Mouse (Mus musculus) midbrain, embryonic 14.5 days (tissue): ENCODE data around the gene Srl. TPM values are rescaled to one million over a fixed set of nuclear protein-coding genes. Genes with fewer than 3 reads are reported as not detected.

Experiments
- ATAC-seq: fragments of 200-750 bp; cut with Nextera tagmentation; 2 replicates; pipeline ENCODE4 v1.8.0; 2017; ENCODE audit warnings: moderate number of reproducible peaks, moderate library complexity; ENCODE audit not compliant: low FRiP score, low TSS enrichment
- DNase-seq: peaks from one replicate; pipeline ENCODE4 v3.0.0-alpha.2; 2015
- H3K27ac ChIP-seq: fragments of 300-500 bp; sonication (generic); replicated peaks from 2 replicates; pipeline ENCODE4 v1.5.1; 2014; ENCODE audit warnings: mild to moderate bottlenecking, low read depth, low read length, moderate library complexity
- H3K27me3 ChIP-seq: fragments of 300-500 bp; sonication (generic); 2 replicates; pipeline ENCODE4 v1.6.1; 2014; ENCODE audit warnings: low read length, control low read depth, mixed read lengths; ENCODE audit not compliant: control insufficient read depth, insufficient read depth
- H3K36me3 ChIP-seq: fragments of 300-500 bp; sonication (generic); 2 replicates; pipeline ENCODE4 v1.6.1; 2014; ENCODE audit warnings: low read length, control low read depth; ENCODE audit not compliant: control insufficient read depth, insufficient read depth
- H3K4me1 ChIP-seq: fragments of 300-500 bp; sonication (generic); 2 replicates; pipeline ENCODE4 v1.6.1; 2014; ENCODE audit warnings: mild to moderate bottlenecking, antibody characterized with exemption, low read length, control low read depth; ENCODE audit not compliant: control insufficient read depth, insufficient read depth
- H3K4me2 ChIP-seq: fragments of 300-500 bp; sonication (generic); 2 replicates; pipeline ENCODE4 v1.6.1; 2014; ENCODE audit warnings: mild to moderate bottlenecking, low read length, moderate library complexity
- H3K4me3 ChIP-seq: fragments of 300-500 bp; sonication (generic); replicated peaks from 2 replicates; pipeline ENCODE4 v1.5.1; 2014; ENCODE audit warnings: low read depth, low read length
- H3K9ac ChIP-seq: fragments of 300-500 bp; sonication (generic); replicated peaks from 2 replicates; pipeline ENCODE4 v1.6.1; 2014; ENCODE audit warnings: mild to moderate bottlenecking, low read length, moderate library complexity
- H3K9me3 ChIP-seq: fragments of 300-500 bp; sonication (generic); 2 replicates; pipeline ENCODE4 v1.6.1; 2016; ENCODE audit warnings: low read length, control low read depth, mixed read lengths; ENCODE audit not compliant: control insufficient read depth
- WGBS: fragments of 180-500 bp; shearing (Covaris S2); extraction: QIAGEN DNeasy Blood & Tissue Kit; methylation state at CpG from one replicate; pipeline ENCODE4 v1.1.7; 2014; 5-methylcytosine and 5-hydroxymethylcytosine counted together
- polyA plus RNA-seq: library from polyadenylated mRNA; unstranded; fragments of >200 nt; fragmentation: Nextera tagmentation; extraction: Ambion mirVana; gene quantifications from 2 replicates; pipeline ENCODE4 v1.2.1, GENCODE M21; 2014

The Srl gene
- polyA plus RNA-seq, 1 experiment from 2014 or later = 25.7 TPM

GRCm38 (mm10) chr16:4435371-4435770 lies 106.2 kb downstream of the Srl start:
- Histone ChIP-seq H3K36me3 (no peaks in the 10 kb centered on the region), H3K27ac (no peak overlapping the region), H3K9ac (no peak overlapping the region), H3K4me1 (no peaks in the 10 kb centered on the region), H3K4me2 (no peak overlapping the region), H3K4me3 (no peak overlapping the region), H3K27me3 (no peaks in the 10 kb centered on the region), H3K9me3 (no peaks in the 10 kb centered on the region)
- ATAC-seq (no peak), DNase-seq (no peak)
- WGBS = 91% methylated on average over 2 of the region's 2 CpGs

- DNase-seq (no peak), ATAC-seq (no peak)
- no peaks in the 10 kb centered on the region for H3K27me3 ChIP-seq
- H3K36me3 ChIP-seq = no peaks in the 10 kb centered on the region
- 83% methylated on average over 4 of the region's 4 CpGs for WGBS
- H3K9ac ChIP-seq = no peak overlapping the region
- H3K27ac ChIP-seq = no peak overlapping the region
- no peaks in the 10 kb centered on the region for H3K9me3 ChIP-seq
- H3K4me2 ChIP-seq = no peak overlapping the region
- H3K4me3 ChIP-seq = no peak overlapping the region
- no peaks in the 10 kb centered on the region for H3K4me1 ChIP-seq
Observed at GRCm38 (mm10) chr16:4431841-4432240, 109.8 kb downstream of the Srl start.

DNA sequence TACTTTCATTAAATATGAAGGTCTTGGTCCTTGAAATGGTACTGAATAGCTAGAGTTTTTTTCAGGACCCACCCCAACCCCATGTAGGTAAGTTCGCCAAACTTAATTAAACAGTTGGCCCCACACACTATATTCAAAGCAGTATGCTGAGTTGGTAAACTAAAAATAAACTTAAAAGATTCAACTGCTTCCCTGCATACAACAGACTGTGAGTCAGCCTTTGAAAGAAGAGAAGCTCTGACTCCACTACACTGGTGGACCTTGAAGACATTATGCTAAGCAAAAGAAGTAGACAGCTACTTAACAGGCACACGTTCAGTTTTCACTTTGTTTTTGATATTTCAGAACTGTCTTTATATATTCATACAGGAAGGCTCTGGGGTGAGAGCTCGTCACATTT lies 110.6 kb downstream of the Srl start:
- H3K27me3 ChIP-seq = no peaks in the 10 kb centered on the region
- no peaks in the 10 kb centered on the region for H3K9me3 ChIP-seq
- no peak overlapping the region for H3K9ac ChIP-seq
- ATAC-seq = no peak
- no peak for DNase-seq
- WGBS = 85% methylated on average over 3 of the region's 3 CpGs
- H3K4me3 ChIP-seq = no peak overlapping the region
- no peak overlapping the region for H3K4me2 ChIP-seq
- no peak overlapping the region for H3K27ac ChIP-seq
- H3K4me1 ChIP-seq = no peaks in the 10 kb centered on the region
- no peaks in the 10 kb centered on the region for H3K36me3 ChIP-seq

DNA sequence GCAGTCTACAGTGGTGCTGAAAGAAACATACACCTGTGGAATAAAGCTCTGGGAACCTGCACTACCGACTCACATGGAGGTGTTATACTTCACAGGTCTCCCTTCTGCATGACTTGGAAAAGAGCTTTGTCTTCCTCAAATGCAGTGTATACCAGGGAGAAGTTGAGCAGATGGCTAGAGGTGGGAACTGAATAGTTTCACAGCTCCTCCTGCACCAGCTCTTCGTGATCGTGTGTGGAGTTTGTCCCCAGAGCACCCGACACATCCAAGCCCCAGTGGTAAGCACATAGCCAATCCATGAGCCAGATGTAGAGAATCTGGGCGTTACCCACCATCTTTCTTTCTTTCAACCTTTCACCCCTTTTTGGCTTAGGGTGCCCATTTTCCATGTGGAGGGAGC lies 111.4 kb downstream of the Srl start:
- Histone ChIP-seq H3K27me3 (no peaks in the 10 kb centered on the region), H3K4me2 (no peak overlapping the region), H3K9me3 (no peaks in the 10 kb centered on the region), H3K9ac (no peak overlapping the region), H3K27ac (no peak overlapping the region), H3K36me3 (no peaks in the 10 kb centered on the region), H3K4me3 (no peak overlapping the region), H3K4me1 (no peaks in the 10 kb centered on the region)
- WGBS = 87% methylated on average over 5 of the region's 5 CpGs
- DNase-seq (no peak), ATAC-seq (no peak)

Other genes with a start within 250 kb of the Srl start
- 5.3 and 5.8 TPM in 2 replicates for gene Adcy9, start 121.3 kb downstream of the Srl start, polyA plus RNA-seq
- 7.2 and 8.9 TPM in 2 replicates for gene Tfap4, start 18.0 kb upstream of the Srl start, polyA plus RNA-seq
- 13.2 and 13.4 TPM in 2 replicates for gene Glis2, start 52.9 kb upstream of the Srl start, polyA plus RNA-seq
- 171 and 207 TPM in 2 replicates for gene Pam16, start 83.2 kb upstream of the Srl start, polyA plus RNA-seq
- 3.4 and 3.9 TPM in 2 replicates for gene Vasn, start 98.1 kb upstream of the Srl start, polyA plus RNA-seq
- gene Dnaja3, start 98.2 kb upstream of the Srl start, polyA plus RNA-seq = 44.8 and 55.0 TPM in 2 replicates
- 23.3 and 25.7 TPM in 2 replicates for gene Coro7, start 138.0 kb upstream of the Srl start, polyA plus RNA-seq
- 80.9 and 91.4 TPM in 2 replicates for gene Nmral1, start 177.5 kb upstream of the Srl start, polyA plus RNA-seq
- gene Hmox2, start 184.5 kb upstream of the Srl start, polyA plus RNA-seq = 91.6 and 96.4 TPM in 2 replicates
- 98.1 and 103 TPM in 2 replicates for gene Cdip1, start 248.5 kb upstream of the Srl start, polyA plus RNA-seq